Mouse (Mus musculus): ENCODE data around the gene Sucnr1.
"Not testable (repeated sequence)": the region's sequence is repeated elsewhere in the genome, so short reads cannot be mapped to it uniquely, and the experiment has no call there.

Sucnr1 gene

GRCm38 (mm10) chr3:60081648-60082047 lies at the start of gene Sucnr1:
Sucnr1 (plus strand) TSS chr3:60081869.
- DNase-seq = no peak

- DNase-seq = no peak
Observed at GRCm38 (mm10) chr3:60046221-60046913, 35.3 kb upstream of the Sucnr1 start.

GRCm38 (mm10) chr3:60053231-60053927 lies 28.3 kb upstream of the Sucnr1 start:
- no peak for DNase-seq

GRCm38 (mm10) chr3:60053931-60054330 lies 27.7 kb upstream of the Sucnr1 start:
- no peak for DNase-seq

GRCm38 (mm10) chr3:60056451-60056850 lies 25.2 kb upstream of the Sucnr1 start:
- DNase-seq = peak; percentile 31

- peak; percentile 72 for DNase-seq
Observed at GRCm38 (mm10) chr3:60057070-60057808, 24.4 kb upstream of the Sucnr1 start.

- no peak for DNase-seq
Observed at GRCm38 (mm10) chr3:60057809-60058082, 23.9 kb upstream of the Sucnr1 start.

- DNase-seq = no peak
Observed at GRCm38 (mm10) chr3:60078883-60079415, 2.7 kb upstream of the Sucnr1 start.

- DNase-seq = no peak
Observed at GRCm38 (mm10) chr3:60080572-60080971, 1.1 kb upstream of the Sucnr1 start.

GRCm38 (mm10) chr3:60082746-60083145 lies 1.1 kb downstream of the Sucnr1 start:
- no peak for DNase-seq

GRCm38 (mm10) chr3:60085729-60086128 lies 4.1 kb downstream of the Sucnr1 start:
- DNase-seq = no peak

- DNase-seq = no peak
Observed at GRCm38 (mm10) chr3:60091321-60091720, 9.7 kb downstream of the Sucnr1 start.

GRCm38 (mm10) chr3:60094386-60095156 lies 12.9 kb downstream of the Sucnr1 start:
- no peak for DNase-seq

GRCm38 (mm10) chr3:60096941-60097340 lies 15.3 kb downstream of the Sucnr1 start:
- DNase-seq = no peak

GRCm38 (mm10) chr3:60097485-60097884 lies 15.8 kb downstream of the Sucnr1 start:
- no peak for DNase-seq

- DNase-seq = no peak
Observed at GRCm38 (mm10) chr3:60098521-60098920, 16.9 kb downstream of the Sucnr1 start.

- no peak for DNase-seq
Observed at GRCm38 (mm10) chr3:60104462-60105109, 22.9 kb downstream of the Sucnr1 start.

GRCm38 (mm10) chr3:60106446-60106845 lies 24.8 kb downstream of the Sucnr1 start:
- DNase-seq = not testable (repeated sequence)

- DNase-seq = no peak
Observed at GRCm38 (mm10) chr3:60107736-60108135, 26.1 kb downstream of the Sucnr1 start.

GRCm38 (mm10) chr3:60108815-60109214 lies 27.1 kb downstream of the Sucnr1 start:
- no peak for DNase-seq

- no peak for DNase-seq
Observed at GRCm38 (mm10) chr3:60111135-60111710, 29.6 kb downstream of the Sucnr1 start.
